Mouse (Mus musculus) embryonic facial prominence, embryonic 14.5 days (tissue): ENCODE data around the gene Gm20219. TPM values are rescaled to one million over a fixed set of nuclear protein-coding genes. Genes with fewer than 3 reads are reported as not detected.
A peak's percentile ranks its signal among the peaks of the same experiment; 100 is the strongest.

Experiments
- ATAC-seq: fragments of 200-750 bp; cut with Nextera tagmentation; 2 replicates; pipeline ENCODE4 v1.8.0; 2017; ENCODE audit warnings: low read depth, moderate number of reproducible peaks, moderate TSS enrichment
- DNase-seq: peaks from one replicate; pipeline ENCODE4 v3.0.0-alpha.2; 2015; ENCODE audit warnings: low spot score
- H3K27ac ChIP-seq: fragments of 300-500 bp; sonication (generic); replicated peaks from 2 replicates; pipeline ENCODE4 v1.5.1; 2014; ENCODE audit warnings: low read depth, mild to moderate bottlenecking, low read length, moderate library complexity
- H3K27me3 ChIP-seq: fragments of 300-500 bp; sonication (generic); replicated peaks from 2 replicates; pipeline ENCODE4 v1.6.1; 2014; ENCODE audit warnings: low read length; ENCODE audit not compliant: control insufficient read depth, insufficient read depth
- H3K36me3 ChIP-seq: fragments of 300-500 bp; sonication (generic); 2 replicates; pipeline ENCODE4 v1.6.1; 2014; ENCODE audit warnings: low read length, mixed read lengths; ENCODE audit not compliant: control insufficient read depth, insufficient read depth
- H3K4me1 ChIP-seq: fragments of 300-500 bp; sonication (generic); 2 replicates; pipeline ENCODE4 v1.6.1; 2014; ENCODE audit warnings: antibody characterized with exemption, low read length; ENCODE audit not compliant: control insufficient read depth, insufficient read depth
- H3K4me2 ChIP-seq: fragments of 300-500 bp; sonication (generic); 2 replicates; pipeline ENCODE4 v1.6.1; 2014; ENCODE audit warnings: low read depth, mild to moderate bottlenecking, low read length, moderate library complexity, mixed read lengths
- H3K4me3 ChIP-seq: fragments of 300-500 bp; sonication (generic); 2 replicates; pipeline ENCODE4 v1.5.1; 2014; ENCODE audit warnings: low read depth, mild to moderate bottlenecking, low read length
- H3K9ac ChIP-seq: fragments of 300-500 bp; sonication (generic); 2 replicates; pipeline ENCODE4 v1.6.1; 2014; ENCODE audit warnings: low read depth, mild to moderate bottlenecking, low read length, moderate library complexity, mixed read lengths
- H3K9me3 ChIP-seq: fragments of 300-500 bp; sonication (generic); 2 replicates; pipeline ENCODE4 v1.6.1; 2016; ENCODE audit warnings: low read length; ENCODE audit not compliant: control insufficient read depth
- WGBS: fragments of 180-500 bp; shearing (Covaris S2); extraction: QIAGEN DNeasy Blood & Tissue Kit; methylation state at CpG from one replicate; pipeline ENCODE4 v1.1.7; 2014; 5-methylcytosine and 5-hydroxymethylcytosine counted together
- polyA plus RNA-seq: library from polyadenylated mRNA; unstranded; fragments of >200 nt; fragmentation: Nextera tagmentation; extraction: Ambion mirVana; gene quantifications from 2 replicates; pipeline ENCODE4 v1.2.1, GENCODE M21; 2014

The Gm20219 gene
- polyA plus RNA-seq, 1 experiment from 2014 or later = 3.9 TPM

GRCm38 (mm10) chr17:56584257-56585130 is 30.3 kb upstream of the Gm20219 start, which contains the start of the genes Safb2 and Safb:
Gene Safb2, minus strand, starts transcription at chr17:56584585.
Gene Safb, plus strand, starts transcription at chr17:56584825.
- Histone ChIP-seq H3K9ac (peak within 1 kb of the TSS; percentile 91), H3K27me3 (no peaks in the 10 kb centered on the region), H3K27ac (peak within 1 kb of the TSS; percentile 95), H3K36me3 (peaks cover 69% of the 10 kb centered on the region), H3K4me3 (peak within 1 kb of the TSS; percentile 92), H3K4me2 (peak within 1 kb of the TSS; percentile 95), H3K9me3 (no peaks in the 10 kb centered on the region), H3K4me1 (peaks cover 22% of the 10 kb centered on the region)
- peak; percentile 99 for DNase-seq
- WGBS = under 1% methylated on average over 44 of the region's 101 CpGs
- peak; percentile 95 for ATAC-seq

- 4% methylated on average over 20 of the region's 33 CpGs for WGBS
- Histone ChIP-seq H3K4me1 (peaks cover 22% of the 10 kb centered on the region), H3K9ac (peak overlapping the region; percentile 90), H3K27me3 (no peaks in the 10 kb centered on the region), H3K36me3 (peaks cover 69% of the 10 kb centered on the region), H3K27ac (peak overlapping the region; percentile 95), H3K4me3 (peak overlapping the region; percentile 92), H3K9me3 (no peaks in the 10 kb centered on the region), H3K4me2 (peak overlapping the region; percentile 95)
- ATAC-seq (no peak; the same call in 1 of the 2 replicates), DNase-seq (peak; percentile 32)
These were observed 29.5 kb upstream of the Gm20219 start for GRCm38 (mm10) chr17:56583611-56584256.

- H3K27ac ChIP-seq = no peak overlapping the region
- 86% methylated on average over 1 of the region's 1 CpGs for WGBS
- peak overlapping the region; percentile 95 for H3K4me2 ChIP-seq
- H3K27me3 ChIP-seq = no peaks in the 10 kb centered on the region
- ATAC-seq = no peak
- no peak for DNase-seq
- peak overlapping the region; percentile 92 for H3K4me3 ChIP-seq
- H3K36me3 ChIP-seq = peaks cover 69% of the 10 kb centered on the region
- no peaks in the 10 kb centered on the region for H3K9me3 ChIP-seq
- H3K4me1 ChIP-seq = peaks cover 22% of the 10 kb centered on the region
- peak overlapping the region; percentile 90 for H3K9ac ChIP-seq
These were observed 28.9 kb upstream of the Gm20219 start for GRCm38 (mm10) chr17:56583071-56583470.

DNA sequence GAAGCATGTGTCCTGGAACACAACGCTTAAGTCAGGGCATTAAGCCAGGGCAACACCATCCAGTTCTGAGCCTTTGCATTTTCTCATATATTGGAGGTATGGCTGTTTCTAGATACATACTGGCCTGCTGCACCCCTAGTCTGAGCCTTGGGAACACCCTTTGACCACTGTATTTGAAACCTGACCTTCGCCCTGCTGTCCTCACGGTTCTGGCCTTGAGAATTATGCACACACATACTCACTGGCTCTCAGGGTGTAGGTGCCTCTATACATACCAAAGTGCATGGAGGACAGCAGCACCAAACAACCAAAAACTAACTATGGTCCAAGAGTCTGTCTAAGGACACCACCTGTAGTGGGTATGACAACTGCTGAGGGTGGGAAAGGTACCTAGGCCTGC is 18.8 kb upstream of the Gm20219 start:
- DNase-seq (no peak), ATAC-seq (no peak)
- Histone ChIP-seq H3K4me2 (no peak overlapping the region), H3K4me3 (no peak overlapping the region), H3K36me3 (peaks cover 90% of the 10 kb centered on the region), H3K4me1 (no peaks in the 10 kb centered on the region), H3K27me3 (no peaks in the 10 kb centered on the region), H3K9ac (no peak overlapping the region), H3K27ac (no peak overlapping the region), H3K9me3 (no peaks in the 10 kb centered on the region)
- 94% methylated on average over 3 of the region's 3 CpGs for WGBS

DNA sequence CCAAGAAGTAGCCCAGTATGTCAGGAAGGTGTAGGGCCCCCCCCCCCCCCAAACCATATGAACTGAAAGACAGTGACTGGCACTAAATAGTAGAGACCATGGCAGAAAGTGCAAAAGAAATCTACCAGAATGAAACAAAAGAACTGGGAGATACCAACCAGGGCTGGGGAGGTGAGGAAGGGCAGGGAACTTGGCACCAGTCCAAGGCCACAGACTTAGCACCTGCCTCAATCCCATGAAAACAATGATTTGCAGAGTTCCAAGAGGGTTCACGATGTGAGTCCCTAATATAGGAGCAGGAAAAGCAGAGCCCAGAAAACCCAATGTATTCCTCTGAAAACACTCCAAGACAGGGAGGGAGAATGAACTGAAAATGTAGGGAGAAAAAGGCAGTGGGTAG is 18.0 kb upstream of the Gm20219 start:
- H3K36me3 ChIP-seq = peaks cover 90% of the 10 kb centered on the region
- 76% methylated on average over 1 of the region's 1 CpGs for WGBS
- H3K27ac ChIP-seq = no peak overlapping the region
- DNase-seq (no peak), ATAC-seq (no peak)
- no peak overlapping the region for H3K4me3 ChIP-seq
- H3K4me1 ChIP-seq = no peaks in the 10 kb centered on the region
- no peak overlapping the region for H3K9ac ChIP-seq
- no peak overlapping the region for H3K4me2 ChIP-seq
- no peaks in the 10 kb centered on the region for H3K9me3 ChIP-seq
- no peaks in the 10 kb centered on the region for H3K27me3 ChIP-seq

DNA sequence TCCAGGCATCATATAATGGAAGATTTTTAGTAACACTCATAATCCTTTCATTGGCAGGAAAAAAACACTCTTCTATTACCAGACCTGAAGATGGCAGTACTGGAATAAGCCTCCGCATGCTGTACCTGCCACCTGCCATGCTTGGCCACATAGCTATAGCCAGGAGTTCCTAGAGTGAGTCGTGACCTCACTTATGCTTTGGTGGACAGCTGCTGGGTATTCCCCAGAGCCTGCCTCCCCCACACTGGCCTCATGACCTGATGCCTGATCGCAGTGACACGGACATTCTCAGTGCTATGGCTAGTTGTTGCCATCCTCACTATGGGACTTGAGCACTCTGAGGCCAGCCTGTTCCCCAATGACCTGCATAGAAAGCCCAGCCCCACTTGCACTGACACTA is 16.1 kb upstream of the Gm20219 start:
- ATAC-seq (no peak), DNase-seq (no peak)
- Histone ChIP-seq H3K36me3 (peaks cover 97% of the 10 kb centered on the region), H3K27me3 (no peaks in the 10 kb centered on the region), H3K9ac (no peak overlapping the region), H3K4me1 (no peaks in the 10 kb centered on the region), H3K4me2 (no peak overlapping the region), H3K9me3 (no peaks in the 10 kb centered on the region), H3K27ac (no peak overlapping the region), H3K4me3 (no peak overlapping the region)
- WGBS = 95% methylated on average over 4 of the region's 4 CpGs

DNA sequence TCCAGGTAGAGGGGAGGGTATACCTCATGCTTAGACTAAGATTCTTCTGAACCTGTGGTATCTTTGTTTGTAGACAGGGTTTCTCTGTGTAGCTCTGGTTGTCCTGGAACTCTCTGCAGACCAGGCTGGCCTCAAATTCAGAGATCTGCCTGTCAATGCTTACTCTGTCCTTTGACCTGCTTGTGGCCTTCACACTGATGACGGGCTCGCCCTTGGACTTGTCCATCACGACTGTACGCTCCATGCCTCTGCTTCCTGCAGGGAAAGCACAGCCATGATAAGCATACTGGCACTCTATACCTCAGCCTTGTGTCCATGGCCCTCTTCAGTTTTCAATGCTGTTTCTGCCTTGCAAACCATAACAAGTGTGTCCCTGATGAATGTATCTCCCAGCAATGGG is 13.2 kb upstream of the Gm20219 start:
- H3K9me3 ChIP-seq = no peaks in the 10 kb centered on the region
- H3K27ac ChIP-seq = no peak overlapping the region
- peaks cover 100% of the 10 kb centered on the region for H3K36me3 ChIP-seq
- H3K4me3 ChIP-seq = no peak overlapping the region
- H3K4me2 ChIP-seq = no peak overlapping the region
- no peaks in the 10 kb centered on the region for H3K27me3 ChIP-seq
- 89% methylated on average over 4 of the region's 4 CpGs for WGBS
- H3K9ac ChIP-seq = no peak overlapping the region
- no peaks in the 10 kb centered on the region for H3K4me1 ChIP-seq
- DNase-seq (no peak), ATAC-seq (no peak)

DNA sequence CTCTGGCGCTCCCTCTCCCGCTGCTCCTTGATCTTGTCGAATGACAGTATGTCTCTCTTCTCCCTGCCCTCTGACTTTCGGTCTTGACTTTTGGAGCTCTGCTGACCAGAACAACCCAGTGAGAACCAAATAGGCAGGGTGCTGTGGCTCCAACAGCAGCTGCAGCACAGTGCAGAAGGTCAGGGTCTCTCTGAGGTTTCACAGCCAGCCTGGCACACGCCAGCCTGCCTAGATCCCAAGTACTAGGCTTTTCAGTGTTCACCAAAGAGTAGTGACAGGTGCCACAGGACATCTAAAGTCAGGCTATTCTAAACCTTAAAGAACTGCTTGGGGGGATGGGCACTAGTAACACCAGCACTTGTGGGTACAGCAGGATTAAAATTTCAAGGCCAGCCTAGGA is 12.7 kb upstream of the Gm20219 start:
- H3K4me2 ChIP-seq = no peak overlapping the region
- H3K27ac ChIP-seq = no peak overlapping the region
- no peak overlapping the region for H3K4me3 ChIP-seq
- no peaks in the 10 kb centered on the region for H3K27me3 ChIP-seq
- ATAC-seq (no peak), DNase-seq (no peak)
- no peaks in the 10 kb centered on the region for H3K4me1 ChIP-seq
- H3K36me3 ChIP-seq = peaks cover 100% of the 10 kb centered on the region
- 88% methylated on average over 5 of the region's 5 CpGs for WGBS
- H3K9me3 ChIP-seq = no peaks in the 10 kb centered on the region
- H3K9ac ChIP-seq = no peak overlapping the region
